ENCODE assay signal across 21 mouse cellular contexts in the genomic region with DNA sequence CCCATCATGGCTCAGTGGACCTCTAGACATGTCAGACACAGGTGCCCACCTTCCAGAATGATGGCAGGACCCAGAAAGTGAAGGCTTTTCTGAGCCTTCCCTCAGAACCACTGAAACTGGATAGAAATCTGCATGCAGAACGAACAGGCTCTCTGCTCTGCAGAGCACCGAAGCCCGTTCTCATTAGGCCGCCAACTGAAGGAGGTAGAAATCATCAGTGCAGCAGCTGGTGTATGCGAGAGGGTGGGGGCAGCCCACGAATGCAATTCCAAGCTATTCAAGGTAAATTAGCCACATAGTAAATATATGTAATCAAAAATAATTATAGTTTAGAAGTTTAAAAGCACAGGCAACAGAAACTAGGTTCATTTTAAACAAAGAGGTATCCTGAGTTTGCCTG.
A peak's percentile ranks its signal among the peaks of the same experiment; 100 is the strongest.
DNase-seq lines count a peak whose midpoint lies in the region; ATAC-seq and TF ChIP-seq lines count a peak whose summit lies in the region.
"Had no signal": no experiment of that assay in that cellular context is flagged by ENCODE, and none has a peak within 500 bp of the region (broad histone marks: within the 10 kb centered on the region; RNA-seq: fewer than 3 reads in every experiment).

No protein-coding gene starts in this region.

- peaks cover 22% of the 10 kb centered on the region for H3K4me1 ChIP-seq in hindbrain, embryonic 14.5 days (replicated peaks; ENCODE audit: control insufficient read depth, insufficient read depth, low read length)
- peaks cover 41% of the 10 kb centered on the region for H3K4me1 ChIP-seq in hindbrain, embryonic 10.5 days (replicated peaks)
- no peaks in the 10 kb centered on the region for H3K4me1 ChIP-seq in midbrain, postnatal 0 days (ENCODE audit: insufficient read depth, low read length)
- peaks cover 17% of the 10 kb centered on the region for H3K4me1 ChIP-seq in midbrain, embryonic 10.5 days
- 0 out of 2 replicates have a peak, but pooled peaks cover 3% of the 10 kb centered on the region for H3K4me1 ChIP-seq in forebrain, embryonic 16.5 days (replicated peaks; ENCODE audit: control insufficient read depth, insufficient read depth, low read length)
- H3K4me1 ChIP-seq: heart, embryonic 15.5 days; liver, embryonic 12.5 days had no signal

- H3K4me2 ChIP-seq in hindbrain, embryonic 14.5 days (replicated peaks), result no peak overlapping the region
- no peak overlapping the region for H3K4me2 ChIP-seq in midbrain, postnatal 0 days (ENCODE audit: low read depth, low read length, poor library complexity, severe bottlenecking)
- H3K4me2 ChIP-seq in forebrain, embryonic 16.5 days (ENCODE audit: low read length), result no peak overlapping the region
- H3K4me2 ChIP-seq: heart, embryonic 15.5 days; hindbrain, embryonic 12.5 days; liver, embryonic 12.5 days; lung, embryonic 14.5 days; midbrain, embryonic 12.5 days had no signal

- no peaks in the 10 kb centered on the region for H3K27me3 ChIP-seq in hindbrain, embryonic 14.5 days (ENCODE audit: control insufficient read depth, insufficient read depth, low read length)
- no peaks in the 10 kb centered on the region for H3K27me3 ChIP-seq in hindbrain, embryonic 10.5 days (ENCODE audit: insufficient read depth, poor library complexity, severe bottlenecking)
- H3K27me3 ChIP-seq in midbrain, postnatal 0 days (ENCODE audit: insufficient read depth, low read length), result no peaks in the 10 kb centered on the region
- H3K27me3 ChIP-seq in midbrain, embryonic 10.5 days (ENCODE audit: low read depth, poor library complexity, severe bottlenecking), result no peaks in the 10 kb centered on the region
- H3K27me3 ChIP-seq in forebrain, embryonic 16.5 days (replicated peaks; ENCODE audit: control insufficient read depth, insufficient read depth, low read length), result no peaks in the 10 kb centered on the region
- H3K27me3 ChIP-seq: heart, embryonic 15.5 days; hindbrain, embryonic 12.5 days; liver, embryonic 12.5 days; midbrain, embryonic 12.5 days had no signal

- ATAC-seq in hindbrain, embryonic 14.5 days (ENCODE audit: low FRiP score), result no peak
- no peak for ATAC-seq in midbrain, postnatal 0 days (ENCODE audit: low FRiP score)
- ATAC-seq in forebrain, embryonic 16.5 days, result peak; percentile 78
- ATAC-seq: liver, embryonic 12.5 days had no signal

- WGBS in hindbrain, embryonic 14.5 days, result 43% methylated on average over 6 of the region's 6 CpGs
- 83% methylated on average over 6 of the region's 6 CpGs for WGBS in hindbrain, embryonic 10.5 days
- WGBS in midbrain, postnatal 0 days, result 71% methylated on average over 6 of the region's 6 CpGs
- 84% methylated on average over 6 of the region's 6 CpGs for WGBS in midbrain, embryonic 10.5 days
- 29% methylated on average over 6 of the region's 6 CpGs for WGBS in forebrain, embryonic 16.5 days

- no peak overlapping the region for H3K9ac ChIP-seq in hindbrain, embryonic 14.5 days
- no peak overlapping the region for H3K9ac ChIP-seq in midbrain, postnatal 0 days (replicated peaks; ENCODE audit: low read length, poor library complexity, severe bottlenecking)
- no peak overlapping the region for H3K9ac ChIP-seq in forebrain, embryonic 16.5 days (replicated peaks; ENCODE audit: low read depth, low read length)
- H3K9ac ChIP-seq: heart, embryonic 15.5 days; hindbrain, embryonic 12.5 days; liver, embryonic 12.5 days; lung, embryonic 14.5 days; midbrain, embryonic 12.5 days had no signal

- H3K9me3 ChIP-seq in hindbrain, embryonic 14.5 days (ENCODE audit: control insufficient read depth, low read length), result no peaks in the 10 kb centered on the region
- no peaks in the 10 kb centered on the region for H3K9me3 ChIP-seq in hindbrain, embryonic 10.5 days
- no peaks in the 10 kb centered on the region for H3K9me3 ChIP-seq in midbrain, postnatal 0 days (ENCODE audit: low read length)
- H3K9me3 ChIP-seq in midbrain, embryonic 10.5 days (replicated peaks), result no peaks in the 10 kb centered on the region
- H3K9me3 ChIP-seq in forebrain, embryonic 16.5 days (ENCODE audit: control insufficient read depth, low read length), result no peaks in the 10 kb centered on the region
- H3K9me3 ChIP-seq: heart, embryonic 15.5 days; hindbrain, embryonic 12.5 days; liver, embryonic 12.5 days; midbrain, embryonic 12.5 days had no signal

- H3K4me3 ChIP-seq in hindbrain, embryonic 14.5 days (replicated peaks; ENCODE audit: low read length), result no peak overlapping the region
- H3K4me3 ChIP-seq in hindbrain, embryonic 10.5 days, result no peak overlapping the region
- H3K4me3 ChIP-seq in midbrain, postnatal 0 days (ENCODE audit: low read depth, low read length), result no peak overlapping the region
- H3K4me3 ChIP-seq in midbrain, embryonic 10.5 days, result no peak overlapping the region
- H3K4me3 ChIP-seq in forebrain, embryonic 16.5 days (replicated peaks; ENCODE audit: low read length), result no peak overlapping the region
- H3K4me3 ChIP-seq: heart, embryonic 15.5 days; hindbrain, embryonic 12.5 days; liver, embryonic 12.5 days; midbrain, embryonic 12.5 days had no signal

- no peak for TF ChIP-seq CTCF in midbrain, postnatal 0 days (IDR thresholded peaks at IDR 0.05)

- H3K36me3 ChIP-seq in hindbrain, embryonic 14.5 days (replicated peaks; ENCODE audit: control insufficient read depth, insufficient read depth), result no peaks in the 10 kb centered on the region
- no peaks in the 10 kb centered on the region for H3K36me3 ChIP-seq in hindbrain, embryonic 10.5 days
- H3K36me3 ChIP-seq in midbrain, postnatal 0 days (ENCODE audit: insufficient read depth, low read length), result no peaks in the 10 kb centered on the region
- no peaks in the 10 kb centered on the region for H3K36me3 ChIP-seq in midbrain, embryonic 10.5 days
- no peaks in the 10 kb centered on the region for H3K36me3 ChIP-seq in forebrain, embryonic 16.5 days (ENCODE audit: control insufficient read depth, insufficient read depth)
- H3K36me3 ChIP-seq: heart, embryonic 15.5 days; hindbrain, embryonic 12.5 days; liver, embryonic 12.5 days; midbrain, embryonic 12.5 days had no signal

- peak; percentile 38 for DNase-seq in hindbrain, embryonic 14.5 days (ENCODE audit: low spot score)
- no peak for DNase-seq in hindbrain, embryonic 10.5 days (ENCODE audit: low spot score)
- DNase-seq in midbrain, postnatal 0 days (ENCODE audit: low spot score), result peak; percentile 27
- no peak for DNase-seq in midbrain, embryonic 10.5 days (ENCODE audit: low spot score)
- peak; percentile 19 for DNase-seq in telencephalon, adult 2 months (ENCODE audit: low read depth, low spot score)
- DNase-seq in cerebellum, adult 9-11 months, result no peak
- DNase-seq: adrenal gland, postnatal 10 days; B cell, adult 2 months; cerebellum, adult 9-10 months; gastrocnemius, postnatal 10 days; heart, adult 18-20 months; kidney, adult 11 months; lung, embryonic 14.5 days; thymus, postnatal 4 days had no signal

- peak overlapping the region; percentile 59; the same call in 1 of the 2 replicates for H3K27ac ChIP-seq in hindbrain, embryonic 14.5 days
- H3K27ac ChIP-seq in hindbrain, embryonic 10.5 days, result no peak overlapping the region
- no peak overlapping the region for H3K27ac ChIP-seq in midbrain, postnatal 0 days (ENCODE audit: low read depth, low read length)
- H3K27ac ChIP-seq in midbrain, embryonic 10.5 days (replicated peaks), result no peak overlapping the region
- H3K27ac ChIP-seq in forebrain, embryonic 16.5 days (ENCODE audit: low read length), result no peak overlapping the region
- H3K27ac ChIP-seq: heart, embryonic 15.5 days; hindbrain, embryonic 12.5 days; kidney, postnatal 0 days; liver, embryonic 12.5 days; macrophage; midbrain, embryonic 12.5 days had no signal

Comparison
In these comparisons a context has a peak if more than half of its experiments do, and no peak if none do; other contexts are left out.
1. DNase-seq: peak in hindbrain, embryonic 14.5 days (single experiment), midbrain, postnatal 0 days (single experiment) and telencephalon, adult 2 months (single experiment); none in hindbrain, embryonic 10.5 days (single experiment), midbrain, embryonic 10.5 days (single experiment) and cerebellum, adult 9-11 months (single experiment).